Mouse (Mus musculus): ENCODE measurements around the gene Lrrc3c.
"Not testable (repeated sequence)": the region's sequence is repeated elsewhere in the genome, so short reads cannot be mapped to it uniquely, and the experiment has no call there.

DNA sequence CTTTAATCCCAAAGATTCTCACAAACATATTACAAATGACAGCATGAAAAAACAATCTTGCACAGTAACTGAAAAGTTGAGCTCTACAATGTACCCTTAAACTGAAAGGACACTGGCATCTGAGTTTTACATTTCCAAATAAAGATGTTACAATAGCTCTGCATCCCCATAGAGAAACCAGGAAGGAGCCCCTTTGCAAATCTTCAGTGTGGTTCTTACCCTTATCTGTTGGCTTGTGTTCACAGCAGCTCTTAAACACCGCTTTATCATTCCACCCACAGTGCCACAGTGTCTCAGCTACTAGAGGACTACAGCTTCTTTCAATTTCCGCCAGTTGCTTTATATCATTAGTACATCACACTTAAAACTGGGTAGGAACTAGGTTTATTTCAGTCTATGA, 26.3 kb downstream of the Lrrc3c start:
- not testable (repeated sequence) for TF ChIP-seq CEBPB (IDR thresholded peaks at IDR 0.05; ENCODE audit: low read depth); CTCF (IDR thresholded peaks at IDR 0.05; ENCODE audit: control insufficient read depth, insufficient read depth, insufficient read length); USF1 (IDR thresholded peaks at IDR 0.05; ENCODE audit: low read depth); MAX (IDR thresholded peaks at IDR 0.05)

All from C2C12 (cell line).